Mouse (Mus musculus) B cell, adult (primary cell): ENCODE data around the gene Gper1. TPM values are rescaled to one million over a fixed set of nuclear protein-coding genes. Genes with fewer than 3 reads are reported as not detected.

ENCODE experiments used
- total RNA-seq: library from RNA; stranded (reverse); gene quantifications from 4 replicates; pipeline ENCODE4 v1.2.4, GENCODE M21; 2023; ENCODE audit not compliant: inconsistent age

Gper1 gene
- not detected in 4 replicates for total RNA-seq

GRCm38 (mm10) chr5:139423026-139423865 lies at the start of gene Gper1:
Gper1 (plus strand) TSS chr5:139423151.

GRCm38 (mm10) chr5:139377468-139378270 lies 45.3 kb upstream of the Gper1 start, which contains the start of gene Gpr146:
Gpr146 (plus strand) TSS chr5:139377697.

GRCm38 (mm10) chr5:139404801-139405401 lies 18.1 kb upstream of the Gper1 start, which contains the start of gene C130050O18Rik:
C130050O18Rik (plus strand) TSS chr5:139405280.

GRCm38 (mm10) chr5:139460384-139461067 lies 37.6 kb downstream of the Gper1 start, which contains the start of gene 3110082I17Rik:
3110082I17Rik (minus strand) TSS chr5:139460527.

Other genes starting within 250 kb of the Gper1 start
- gene Sun1, start 222.5 kb upstream of the Gper1 start, total RNA-seq, result 54.6 to 59.6 TPM (median 57.4 TPM) in 4 replicates
- gene Get4, start 170.8 kb upstream of the Gper1 start, total RNA-seq, result 32.3 to 44.8 TPM (median 40.2 TPM) in 4 replicates
- gene Adap1, start 97.5 kb upstream of the Gper1 start, total RNA-seq, result 24.3 to 28.1 TPM (median 26.1 TPM) in 4 replicates
- gene Cox19, start 71.7 kb upstream of the Gper1 start, total RNA-seq, result 21.7 to 27.7 TPM (median 24.6 TPM) in 4 replicates
- gene Cyp2w1, start 70.5 kb upstream of the Gper1 start, total RNA-seq, result not detected in 4 replicates
- 11.2 to 13.6 TPM (median 13.3 TPM) in 4 replicates for gene Gpr146, start 45.5 kb upstream of the Gper1 start, total RNA-seq
- gene C130050O18Rik, start 17.9 kb upstream of the Gper1 start, total RNA-seq, result 0.32 to 0.69 TPM (median 0.37 TPM) in 4 replicates
- 6.7 to 8.5 TPM (median 7.9 TPM) in 4 replicates for gene 3110082I17Rik, start 37.4 kb downstream of the Gper1 start, total RNA-seq
- gene Zfand2a, start 61.4 kb downstream of the Gper1 start, total RNA-seq, result 36.4 to 47.5 TPM (median 36.9 TPM) in 4 replicates
- not detected in 4 replicates for gene Uncx, start 120.3 kb downstream of the Gper1 start, total RNA-seq